Mouse (Mus musculus) midbrain, embryonic 16.5 days (tissue): ENCODE data around the gene Olfr648. TPM values are rescaled to one million over a fixed set of nuclear protein-coding genes. Genes with fewer than 3 reads are reported as not detected.
A peak's percentile ranks its signal among the peaks of the same experiment; 100 is the strongest.

Source experiments
- ATAC-seq: fragments of 200-750 bp; cut with Nextera tagmentation; 2 replicates; pipeline ENCODE4 v1.8.0; 2017; ENCODE audit warnings: moderate TSS enrichment
- H3K27ac ChIP-seq: fragments of 300-500 bp; sonication (generic); 2 replicates; pipeline ENCODE4 v1.5.1; 2014; ENCODE audit warnings: mild to moderate bottlenecking, low read length, mixed read lengths
- H3K27me3 ChIP-seq: fragments of 300-500 bp; sonication (generic); 2 replicates; pipeline ENCODE4 v1.6.1; 2014; ENCODE audit warnings: low read depth, low read length, mixed read lengths; ENCODE audit not compliant: control insufficient read depth, insufficient read depth
- H3K36me3 ChIP-seq: fragments of 300-500 bp; sonication (generic); 2 replicates; pipeline ENCODE4 v1.6.1; 2014; ENCODE audit warnings: mild to moderate bottlenecking, low read length, moderate library complexity, mixed read lengths; ENCODE audit not compliant: control insufficient read depth, insufficient read depth
- H3K4me1 ChIP-seq: fragments of 300-500 bp; sonication (generic); 2 replicates; pipeline ENCODE4 v1.6.1; 2014; ENCODE audit warnings: mild to moderate bottlenecking, low read length, mixed read lengths; ENCODE audit not compliant: control insufficient read depth, insufficient read depth
- H3K4me2 ChIP-seq: fragments of 300-500 bp; sonication (generic); 2 replicates; pipeline ENCODE4 v1.6.1; 2014; ENCODE audit warnings: mild to moderate bottlenecking, low read length, mixed read lengths
- H3K4me3 ChIP-seq: fragments of 300-500 bp; sonication (generic); 2 replicates; pipeline ENCODE4 v1.5.1; 2014; ENCODE audit warnings: low read depth, mild to moderate bottlenecking, low read length, moderate library complexity, mixed read lengths
- H3K9ac ChIP-seq: fragments of 300-500 bp; sonication (generic); 2 replicates; pipeline ENCODE4 v1.6.1; 2014; ENCODE audit warnings: low read depth, low read length, mixed read lengths
- H3K9me3 ChIP-seq: fragments of 300-500 bp; sonication (generic); replicated peaks from 2 replicates; pipeline ENCODE4 v1.6.1; 2014; ENCODE audit warnings: mild to moderate bottlenecking, low read length, mixed read lengths; ENCODE audit not compliant: control insufficient read depth, poor library complexity, severe bottlenecking
- WGBS: fragments of 180-500 bp; shearing (Covaris S2); extraction: QIAGEN DNeasy Blood & Tissue Kit; methylation state at CpG from one replicate; pipeline ENCODE4 v1.1.7; 2014; 5-methylcytosine and 5-hydroxymethylcytosine counted together
- polyA plus RNA-seq: library from polyadenylated mRNA; unstranded; fragments of >200 nt; fragmentation: Nextera tagmentation; extraction: Ambion mirVana; gene quantifications from 2 replicates; pipeline ENCODE4 v1.2.1, GENCODE M21; 2015

Gene Olfr648
- polyA plus RNA-seq, 1 experiment from 2014 or later: 0.67 TPM

DNA sequence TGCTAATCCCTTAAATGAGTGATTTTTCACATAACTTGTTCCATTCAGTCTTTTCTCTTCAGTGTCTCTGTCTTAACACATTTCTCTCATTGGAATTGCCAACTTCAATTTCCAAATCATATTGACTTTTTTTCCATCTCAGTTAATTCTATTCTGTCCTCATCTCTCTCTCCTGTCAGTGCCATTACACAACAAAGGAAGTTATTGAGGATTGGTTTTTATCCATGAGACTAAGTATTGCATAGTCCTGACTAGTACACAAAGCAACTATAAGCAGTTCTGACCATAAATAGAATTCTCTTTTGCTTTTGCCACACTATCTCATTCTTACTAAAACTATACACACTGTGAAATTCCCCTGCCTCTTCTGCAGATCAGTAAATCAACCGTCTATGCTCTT lies 4.1 kb downstream of the Olfr648 start:
- no peak overlapping the region for H3K9ac ChIP-seq
- no peak for ATAC-seq
- H3K27me3 ChIP-seq: no peaks in the 10 kb centered on the region
- H3K4me2 ChIP-seq: no peak overlapping the region
- WGBS: 72% methylated on average over 1 of the region's 1 CpGs
- H3K4me3 ChIP-seq: no peak overlapping the region
- H3K4me1 ChIP-seq: no peaks in the 10 kb centered on the region
- H3K9me3 ChIP-seq: no peaks in the 10 kb centered on the region
- H3K36me3 ChIP-seq: no peaks in the 10 kb centered on the region
- H3K27ac ChIP-seq: no peak overlapping the region

DNA sequence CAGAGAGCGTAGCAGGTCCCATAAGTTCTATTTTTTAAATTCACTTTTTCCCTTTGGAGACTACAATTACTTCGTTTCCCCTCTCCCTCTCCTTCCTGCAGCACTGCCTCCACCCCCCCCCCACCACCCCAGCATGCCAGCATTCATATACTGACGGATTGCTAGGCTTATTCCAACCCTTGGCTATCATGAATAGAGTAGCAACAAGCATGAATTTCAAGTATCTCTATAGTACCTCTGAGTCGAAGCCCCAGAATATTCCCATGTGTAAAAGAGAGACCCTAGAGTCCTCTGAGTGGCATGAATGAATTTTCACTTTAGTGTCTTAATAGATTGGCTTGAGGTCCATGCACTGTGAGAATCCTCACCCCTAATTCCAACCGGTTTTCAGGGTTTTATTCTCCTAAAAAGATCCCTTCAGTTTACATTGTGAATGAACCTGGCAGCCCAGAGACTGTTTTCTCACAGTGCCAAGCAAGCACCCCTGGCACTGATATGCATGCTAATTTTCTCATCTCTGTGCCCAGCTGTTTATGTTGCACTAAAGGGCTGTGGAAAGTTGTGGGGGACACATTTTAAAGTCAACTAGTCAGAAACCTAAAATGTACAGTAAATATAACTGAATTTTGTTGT lies 4.7 kb downstream of the Olfr648 start:
- no peak overlapping the region for H3K4me2 ChIP-seq
- WGBS: 54% methylated on average over 5 of the region's 5 CpGs
- ATAC-seq: peak; percentile 60; the same call in 1 of the 2 replicates

DNA sequence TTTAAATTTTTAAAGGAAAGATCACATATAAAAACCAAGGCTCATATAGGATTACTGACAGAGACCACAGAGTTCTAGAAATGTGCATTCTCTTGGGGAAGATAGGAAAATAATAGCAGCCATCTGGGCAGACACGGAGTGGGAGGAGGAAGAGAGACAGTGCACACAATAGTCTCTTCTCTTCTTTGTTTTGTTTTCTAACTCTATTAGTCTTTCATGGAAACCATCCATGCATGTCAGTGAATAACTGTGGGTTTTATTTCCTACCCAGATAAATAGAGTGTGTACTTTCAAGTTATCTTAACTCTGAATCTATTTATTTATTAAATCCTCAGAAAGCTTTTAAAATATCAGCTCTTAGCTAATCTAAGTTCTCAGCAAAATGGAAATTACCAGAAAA lies 8.1 kb downstream of the Olfr648 start:
- Histone ChIP-seq H3K9me3 (no peaks in the 10 kb centered on the region), H3K9ac (no peak overlapping the region), H3K27ac (no peak overlapping the region), H3K36me3 (no peaks in the 10 kb centered on the region), H3K4me3 (no peak overlapping the region), H3K4me2 (no peak overlapping the region), H3K4me1 (no peaks in the 10 kb centered on the region), H3K27me3 (no peaks in the 10 kb centered on the region)
- no peak for ATAC-seq
- WGBS: 13% methylated on average over 1 of the region's 1 CpGs

More for the DNA sequence above, 4.7 kb downstream of the Olfr648 start:
- Histone ChIP-seq H3K4me3 (no peak overlapping the region), H3K27me3 (no peaks in the 10 kb centered on the region), H3K27ac (no peak overlapping the region), H3K36me3 (no peaks in the 10 kb centered on the region), H3K9ac (no peak overlapping the region), H3K4me1 (no peaks in the 10 kb centered on the region), H3K9me3 (no peaks in the 10 kb centered on the region)

DNA sequence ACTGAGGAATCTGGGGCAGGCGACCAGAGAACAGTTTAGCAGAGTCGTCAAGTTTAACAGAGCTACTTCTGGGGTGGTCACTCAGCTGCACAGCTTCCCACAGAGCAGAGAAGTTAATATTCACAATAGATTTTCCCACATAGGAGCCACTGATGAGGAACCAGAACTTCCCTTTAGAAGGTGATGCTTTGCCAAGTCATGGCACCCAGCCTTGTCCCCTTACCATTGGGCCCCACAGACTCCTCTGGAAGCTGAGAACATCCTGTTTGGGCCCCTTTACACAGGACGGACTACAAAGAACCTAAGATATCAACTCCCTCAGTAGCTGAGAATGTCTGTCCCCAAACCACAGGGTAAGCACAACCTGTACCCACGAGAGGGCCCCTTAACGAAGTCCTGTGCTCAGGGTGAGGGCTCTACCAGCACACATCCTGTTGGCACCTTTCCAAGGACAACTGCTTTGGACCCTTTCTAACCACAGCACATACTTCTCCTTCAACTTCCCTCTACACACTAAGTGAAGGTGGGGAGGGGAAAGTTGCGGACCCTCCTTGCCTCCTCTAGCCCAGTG lies 13.5 kb downstream of the Olfr648 start:
- Histone ChIP-seq H3K27me3 (no peaks in the 10 kb centered on the region), H3K9ac (no peak overlapping the region), H3K9me3 (no peaks in the 10 kb centered on the region), H3K4me1 (no peaks in the 10 kb centered on the region), H3K27ac (no peak overlapping the region), H3K4me2 (no peak overlapping the region), H3K4me3 (no peak overlapping the region), H3K36me3 (no peaks in the 10 kb centered on the region)
- 79% methylated on average over 6 of the region's 6 CpGs for WGBS
- no peak for ATAC-seq

DNA sequence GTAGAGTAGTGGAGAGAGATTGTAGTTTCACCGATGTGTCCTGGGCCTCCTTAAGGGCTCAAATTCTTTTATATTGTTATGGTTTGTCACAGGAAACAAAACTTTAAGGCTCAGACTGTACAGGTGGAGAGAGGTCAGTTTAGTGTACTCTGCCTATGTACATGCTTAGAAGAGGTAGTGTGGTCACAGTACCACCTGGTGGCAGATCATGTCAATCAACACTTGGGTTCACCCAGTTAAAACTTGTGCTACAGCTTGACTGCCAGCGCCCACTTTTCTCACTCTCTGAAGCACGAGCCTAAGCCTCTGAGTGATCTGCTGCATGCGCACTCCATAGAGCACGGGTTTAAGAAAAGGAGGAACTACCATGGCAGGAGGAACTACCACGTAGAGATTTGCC lies 16.1 kb downstream of the Olfr648 start:
- Histone ChIP-seq H3K4me3 (no peak overlapping the region), H3K9me3 (no peaks in the 10 kb centered on the region), H3K9ac (no peak overlapping the region), H3K36me3 (no peaks in the 10 kb centered on the region), H3K27me3 (no peaks in the 10 kb centered on the region), H3K4me1 (no peaks in the 10 kb centered on the region), H3K27ac (no peak overlapping the region), H3K4me2 (no peak overlapping the region)
- 82% methylated on average over 6 of the region's 6 CpGs for WGBS
- no peak for ATAC-seq

DNA sequence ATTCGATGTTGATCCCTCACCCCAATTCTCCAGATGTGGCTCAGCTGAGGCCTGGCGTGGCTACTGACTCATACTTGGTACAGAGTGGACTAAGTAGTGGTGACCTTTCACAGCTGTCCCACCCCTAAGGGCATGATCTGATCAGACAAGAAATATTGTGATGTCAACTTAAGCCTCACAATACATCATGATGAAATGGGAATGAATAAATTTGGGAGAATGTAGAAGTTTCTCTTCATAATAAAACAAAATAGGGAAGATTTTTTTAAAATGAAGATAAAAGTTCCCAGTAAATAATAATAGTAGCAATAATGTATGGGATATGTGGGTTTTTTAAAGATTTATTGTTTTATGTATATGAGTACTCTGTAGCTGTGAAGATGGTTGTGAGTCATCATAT lies 32.7 kb downstream of the Olfr648 start, which contains the start of gene Ubqlnl:
Gene Ubqlnl, minus strand, starts transcription at position 101 of the 400 bp plus-strand sequence.
- Histone ChIP-seq H3K36me3 (no peaks in the 10 kb centered on the region), H3K27me3 (no peaks in the 10 kb centered on the region), H3K9me3 (no peaks in the 10 kb centered on the region), H3K4me3 (no peak within 1 kb of the TSS), H3K4me2 (no peak within 1 kb of the TSS), H3K9ac (no peak within 1 kb of the TSS), H3K27ac (no peak within 1 kb of the TSS), H3K4me1 (no peaks in the 10 kb centered on the region)
- 89% methylated on average over 2 of the region's 2 CpGs for WGBS
- no peak for ATAC-seq

DNA sequence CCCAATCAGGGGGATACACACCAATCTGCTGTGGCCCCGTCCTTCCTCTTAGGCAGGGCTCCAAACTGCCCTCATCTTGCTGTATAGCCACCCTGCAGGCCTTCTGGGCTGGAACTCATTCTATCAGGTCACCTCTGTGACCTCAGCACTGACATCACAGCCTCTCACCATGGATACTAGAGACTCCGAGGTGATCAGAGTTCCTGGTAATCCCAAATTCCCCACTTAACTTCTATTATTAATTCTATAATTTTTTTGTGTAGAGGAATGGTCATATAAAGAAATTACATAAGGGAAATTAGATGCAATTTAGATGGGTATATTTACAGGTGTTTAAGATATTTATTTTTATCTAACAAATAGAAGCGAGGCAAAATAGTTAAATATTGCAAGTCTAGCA lies 40.0 kb downstream of the Olfr648 start, which contains the start of gene Ubqln3:
Gene Ubqln3, minus strand, starts transcription at position 101 of the 400 bp plus-strand sequence.
- Histone ChIP-seq H3K9ac (no peak within 1 kb of the TSS), H3K4me3 (no peak within 1 kb of the TSS), H3K4me1 (no peaks in the 10 kb centered on the region), H3K27ac (no peak within 1 kb of the TSS), H3K9me3 (no peaks in the 10 kb centered on the region), H3K36me3 (no peaks in the 10 kb centered on the region), H3K27me3 (no peaks in the 10 kb centered on the region), H3K4me2 (no peak within 1 kb of the TSS)
- WGBS: 74% methylated on average over 3 of the region's 3 CpGs
- no peak for ATAC-seq

DNA sequence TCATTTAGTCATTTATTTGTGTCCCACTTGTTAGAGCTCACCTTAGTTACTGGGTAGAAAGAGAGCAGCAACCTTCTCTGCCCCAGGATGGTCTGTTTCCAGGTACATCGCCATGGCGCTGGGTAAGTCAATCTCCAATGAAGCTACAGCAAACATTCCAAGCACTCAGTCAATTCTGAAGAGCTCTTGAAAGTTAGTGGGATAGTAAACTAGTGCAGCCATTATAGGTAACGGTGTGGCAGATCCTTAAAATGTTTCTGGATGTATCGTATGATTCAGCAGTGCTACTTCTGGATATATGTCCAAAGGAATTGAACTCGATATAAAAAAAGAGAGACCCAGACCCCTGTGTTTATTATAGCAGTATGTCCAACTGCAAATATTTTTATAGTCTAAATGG lies 45.9 kb downstream of the Olfr648 start, which contains the start of gene Olfr643:
Gene Olfr643, minus strand, starts transcription at position 101 of the 400 bp plus-strand sequence.
- Histone ChIP-seq H3K9me3 (no peaks in the 10 kb centered on the region), H3K4me2 (no peak within 1 kb of the TSS), H3K27me3 (no peaks in the 10 kb centered on the region), H3K4me3 (no peak within 1 kb of the TSS), H3K36me3 (no peaks in the 10 kb centered on the region), H3K27ac (no peak within 1 kb of the TSS), H3K4me1 (no peaks in the 10 kb centered on the region), H3K9ac (no peak within 1 kb of the TSS)
- no peak for ATAC-seq
- WGBS: 88% methylated on average over 5 of the region's 5 CpGs

DNA sequence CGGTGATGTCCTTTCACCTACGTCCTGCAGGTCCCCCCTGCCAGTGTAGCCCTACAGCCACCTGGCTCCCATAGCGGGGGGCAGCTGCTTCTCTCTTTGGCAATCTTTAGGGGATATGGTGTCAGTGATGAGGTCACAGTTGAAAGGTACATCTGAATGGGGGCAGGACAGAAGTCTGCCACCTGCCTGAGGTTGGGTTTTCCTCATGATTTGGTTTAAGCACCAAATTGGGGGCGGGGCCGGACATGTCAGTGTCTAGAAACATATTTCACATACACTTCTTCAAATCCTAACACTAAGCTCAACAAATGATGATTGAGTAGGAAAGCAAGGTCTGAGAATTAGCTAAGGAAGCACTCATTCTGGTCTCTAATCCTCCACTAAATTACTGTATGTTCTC lies 53.5 kb downstream of the Olfr648 start, which contains the start of gene Ubqln5:
Gene Ubqln5, minus strand, starts transcription at position 101 of the 400 bp plus-strand sequence.
- Histone ChIP-seq H3K27me3 (no peaks in the 10 kb centered on the region), H3K27ac (no peak within 1 kb of the TSS), H3K9ac (no peak within 1 kb of the TSS), H3K36me3 (no peaks in the 10 kb centered on the region), H3K4me1 (no peaks in the 10 kb centered on the region), H3K9me3 (no peaks in the 10 kb centered on the region; the same call in 1 of the 2 replicates), H3K4me2 (no peak within 1 kb of the TSS), H3K4me3 (no peak within 1 kb of the TSS)
- no peak for ATAC-seq
- 90% methylated on average over 5 of the region's 5 CpGs for WGBS
